Mouse (Mus musculus) midbrain, embryonic 11.5 days (tissue): Measurements from ENCODE around the gene Rbx1. TPM values are rescaled to one million over a fixed set of nuclear protein-coding genes. Genes with fewer than 3 reads are reported as not detected.
"Not testable (repeated sequence)": the region's sequence is repeated elsewhere in the genome, so short reads cannot be mapped to it uniquely, and the experiment has no call there.

Experiments used
- ATAC-seq: fragments of 200-750 bp; cut with Nextera tagmentation; 2 replicates; pipeline ENCODE4 v1.8.0; 2017; ENCODE audit warnings: moderate TSS enrichment, moderate library complexity; ENCODE audit not compliant: low FRiP score
- DNase-seq: peaks from one replicate; pipeline ENCODE4 v3.0.0; 2015; ENCODE audit warnings: low spot score; ENCODE audit errors: missing footprints
- H3K27ac ChIP-seq: fragments of 300-500 bp; sonication (generic); 2 replicates; pipeline ENCODE4 v1.5.1; 2014; ENCODE audit warnings: low read depth, low read length
- H3K27me3 ChIP-seq: fragments of 300-500 bp; sonication (generic); 2 replicates; pipeline ENCODE4 v1.6.1; 2014; ENCODE audit warnings: mild to moderate bottlenecking, low read length, moderate library complexity, mixed read lengths; ENCODE audit not compliant: control insufficient read depth, insufficient read depth
- H3K36me3 ChIP-seq: fragments of 300-500 bp; sonication (generic); 2 replicates; pipeline ENCODE4 v1.6.1; 2014; ENCODE audit warnings: mild to moderate bottlenecking, low read length, moderate library complexity, mixed read lengths; ENCODE audit not compliant: control insufficient read depth, insufficient read depth
- H3K4me1 ChIP-seq: fragments of 300-500 bp; sonication (generic); 2 replicates; pipeline ENCODE4 v1.6.1; 2014; ENCODE audit warnings: low read length; ENCODE audit not compliant: control insufficient read depth, insufficient read depth
- H3K4me2 ChIP-seq: fragments of 300-500 bp; sonication (generic); 2 replicates; pipeline ENCODE4 v1.6.1; 2014; ENCODE audit warnings: mild to moderate bottlenecking, moderate library complexity
- H3K4me3 ChIP-seq: fragments of 300-500 bp; sonication (generic); 2 replicates; pipeline ENCODE4 v1.5.1; 2014; ENCODE audit warnings: low read depth, low read length
- H3K9ac ChIP-seq: fragments of 300-500 bp; sonication (generic); 2 replicates; pipeline ENCODE4 v1.6.1; 2014; ENCODE audit warnings: low read length
- H3K9me3 ChIP-seq: fragments of 300-500 bp; sonication (generic); 2 replicates; pipeline ENCODE4 v1.6.1; 2016; ENCODE audit warnings: low read length; ENCODE audit not compliant: control insufficient read depth
- WGBS: fragments of 180-500 bp; shearing (Covaris S2); extraction: QIAGEN DNeasy Blood & Tissue Kit; methylation state at CpG from one replicate; pipeline ENCODE4 v1.1.7; 2014; 5-methylcytosine and 5-hydroxymethylcytosine counted together
- polyA plus RNA-seq: library from polyadenylated mRNA; unstranded; fragments of >200 nt; fragmentation: Nextera tagmentation; extraction: Ambion mirVana; gene quantifications from 2 replicates; pipeline ENCODE4 v1.2.1, GENCODE M21; 2014

The Rbx1 gene
- polyA plus RNA-seq, 1 experiment from 2014 or later, result 574 TPM

DNA sequence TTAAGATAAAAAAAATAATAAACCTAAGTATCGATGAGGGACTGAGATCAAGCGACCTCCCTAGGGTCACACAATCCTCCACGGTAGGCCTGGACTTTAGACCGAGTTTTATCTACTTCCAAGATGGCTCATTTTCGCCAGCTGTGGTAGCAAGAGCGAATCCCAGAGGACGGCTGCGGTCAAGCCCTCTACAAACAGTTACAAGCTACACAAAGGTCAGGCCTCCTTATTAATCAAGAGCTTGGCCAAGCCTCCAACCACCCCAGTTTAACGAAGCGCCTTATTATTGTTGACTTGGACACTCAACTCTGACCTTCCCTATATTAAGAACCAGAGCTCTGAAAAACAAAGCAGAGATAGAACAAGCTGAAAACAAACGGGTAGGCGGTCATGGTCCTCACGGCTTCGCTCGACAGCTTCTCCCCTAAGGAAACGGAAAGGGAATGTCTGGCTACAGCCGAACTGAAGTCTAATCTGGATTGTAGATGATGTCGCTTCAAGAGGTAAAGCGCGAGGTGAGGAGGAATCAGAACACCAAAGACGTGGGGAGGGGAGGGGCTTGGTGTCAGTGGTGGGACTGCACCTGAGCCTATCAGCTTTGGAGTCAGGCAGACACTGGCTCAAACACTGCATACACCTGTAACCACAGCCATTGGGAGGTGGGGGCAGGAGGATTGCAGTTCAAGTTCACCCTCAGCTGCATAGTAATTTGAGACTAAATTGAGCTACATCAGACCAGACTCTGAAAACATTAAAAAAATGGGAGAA lies 13.5 kb downstream of the Rbx1 start:
- no peak overlapping the region for H3K4me2 ChIP-seq
- ATAC-seq (no peak), DNase-seq (no peak)
- peaks cover 4% of the 10 kb centered on the region; the same call in 1 of the 2 replicates for H3K36me3 ChIP-seq
- no peak overlapping the region for H3K9ac ChIP-seq
- H3K4me1 ChIP-seq, result no peaks in the 10 kb centered on the region
- no peak overlapping the region for H3K4me3 ChIP-seq
- no peaks in the 10 kb centered on the region for H3K9me3 ChIP-seq
- H3K27me3 ChIP-seq, result no peaks in the 10 kb centered on the region
- H3K27ac ChIP-seq, result no peak overlapping the region
- WGBS, result 69% methylated on average over 21 of the region's 21 CpGs

DNA sequence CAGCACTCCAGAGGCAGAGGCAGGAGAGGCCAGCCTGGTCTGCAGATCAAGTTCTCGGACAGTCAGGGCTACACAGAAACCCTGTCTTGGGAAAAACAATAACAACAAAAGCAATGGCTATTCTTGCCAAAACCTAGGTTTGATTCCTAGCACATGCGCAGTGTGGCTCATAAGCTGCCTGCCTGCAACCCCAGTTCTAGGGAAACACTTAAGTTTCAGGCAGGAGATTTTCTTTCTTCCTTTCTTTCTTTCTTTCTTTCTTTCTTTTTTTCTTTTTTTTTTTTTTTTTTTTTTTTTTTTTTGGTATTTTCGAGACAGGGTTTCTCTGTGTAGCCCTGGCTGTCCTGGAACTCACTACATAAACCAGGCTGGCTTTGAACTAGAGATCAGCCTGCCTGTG lies 14.2 kb downstream of the Rbx1 start:
- not testable (repeated sequence) for ATAC-seq, H3K4me1 ChIP-seq, H3K27me3 ChIP-seq, H3K4me2 ChIP-seq, H3K9ac ChIP-seq, H3K36me3 ChIP-seq, H3K4me3 ChIP-seq, DNase-seq, H3K9me3 ChIP-seq, H3K27ac ChIP-seq
- WGBS, result 74% methylated on average over 3 of the region's 3 CpGs

DNA sequence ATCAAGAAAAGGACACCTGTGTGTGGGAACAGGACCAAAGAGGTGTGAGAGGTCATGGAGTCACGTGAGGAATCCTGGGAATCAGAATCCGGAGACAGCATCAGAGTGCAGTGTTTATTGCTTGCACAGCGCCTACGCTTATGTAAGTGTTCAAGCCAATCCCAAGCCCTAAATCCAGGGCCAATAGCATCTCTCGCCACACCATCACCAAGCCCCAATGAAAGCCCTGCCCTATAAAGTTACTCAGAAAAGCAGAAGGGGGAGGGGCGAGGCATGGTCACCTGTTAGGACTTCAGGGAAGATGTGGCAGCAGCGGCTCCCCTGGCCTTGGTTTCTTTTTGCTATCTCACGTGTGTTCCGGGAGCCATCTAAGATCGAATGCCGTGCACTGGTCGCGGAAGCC lies 14.9 kb downstream of the Rbx1 start:
- DNase-seq (peak; percentile 87), ATAC-seq (no peak)
- WGBS, result 19% methylated on average over 13 of the region's 13 CpGs
- Histone ChIP-seq H3K27ac (no peak overlapping the region), H3K9ac (no peak overlapping the region), H3K4me3 (no peak overlapping the region), H3K27me3 (no peaks in the 10 kb centered on the region), H3K36me3 (no peaks in the 10 kb centered on the region), H3K4me1 (no peaks in the 10 kb centered on the region), H3K4me2 (peak overlapping the region; percentile 23; the same call in 1 of the 2 replicates), H3K9me3 (no peaks in the 10 kb centered on the region)

DNA sequence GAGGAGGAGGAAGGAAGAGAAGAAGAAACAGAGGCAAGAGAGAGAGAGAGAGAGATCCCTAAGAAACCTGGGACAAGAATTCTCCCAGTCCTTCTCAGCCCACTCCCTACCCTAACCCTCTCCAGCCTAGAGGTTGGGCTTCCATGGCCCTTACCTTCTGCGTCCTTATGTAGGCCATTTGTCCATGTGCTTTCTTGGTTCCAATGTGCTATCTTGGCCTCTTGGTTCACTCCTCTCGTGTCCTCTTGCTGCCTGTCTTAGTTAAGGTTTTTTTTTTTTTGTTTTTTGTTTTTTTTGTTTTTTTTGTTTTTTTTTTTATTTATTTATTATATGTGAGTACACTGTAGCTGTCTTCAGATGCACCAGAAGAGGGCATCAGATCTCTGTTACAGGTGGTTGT lies 16.9 kb downstream of the Rbx1 start:
- no peaks in the 10 kb centered on the region for H3K9me3 ChIP-seq
- no peak overlapping the region for H3K9ac ChIP-seq
- WGBS, result 84% methylated on average over 2 of the region's 2 CpGs
- no peak overlapping the region for H3K4me2 ChIP-seq
- H3K4me3 ChIP-seq, result no peak overlapping the region
- no peaks in the 10 kb centered on the region for H3K36me3 ChIP-seq
- no peaks in the 10 kb centered on the region for H3K4me1 ChIP-seq
- no peaks in the 10 kb centered on the region for H3K27me3 ChIP-seq
- no peak for ATAC-seq
- DNase-seq, result no peak
- H3K27ac ChIP-seq, result no peak overlapping the region

GRCm38 (mm10) chr15:81483691-81484090 lies 17.6 kb downstream of the Rbx1 start:
- Histone ChIP-seq H3K9ac (no peak overlapping the region), H3K27me3 (no peaks in the 10 kb centered on the region), H3K9me3 (no peaks in the 10 kb centered on the region), H3K4me1 (no peaks in the 10 kb centered on the region), H3K4me3 (no peak overlapping the region), H3K4me2 (no peak overlapping the region), H3K36me3 (no peaks in the 10 kb centered on the region), H3K27ac (no peak overlapping the region)
- 89% methylated on average over 6 of the region's 6 CpGs for WGBS
- ATAC-seq, result no peak
- no peak for DNase-seq

DNA sequence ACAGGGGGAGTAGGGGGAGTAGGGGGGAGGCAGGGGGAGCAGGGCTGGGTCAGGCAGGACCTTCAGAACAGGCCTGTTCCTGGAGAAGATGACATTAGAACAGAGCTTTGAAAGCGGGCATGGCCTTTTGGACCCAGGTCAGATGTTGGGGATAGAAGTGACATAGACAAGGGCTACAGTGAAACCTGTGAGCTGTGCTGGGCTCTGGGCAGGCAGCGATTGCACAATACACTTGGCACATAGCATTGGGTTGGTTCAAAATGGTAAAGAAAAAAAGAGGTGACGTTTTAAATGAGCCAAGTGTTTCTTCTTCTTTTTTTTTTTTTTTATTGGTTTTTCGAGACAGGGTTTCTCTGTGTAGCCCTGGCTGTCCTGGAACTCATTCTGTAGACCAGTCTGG lies 19.4 kb downstream of the Rbx1 start:
- no peak overlapping the region for H3K4me2 ChIP-seq
- no peaks in the 10 kb centered on the region for H3K36me3 ChIP-seq
- DNase-seq (no peak), ATAC-seq (no peak)
- no peaks in the 10 kb centered on the region for H3K9me3 ChIP-seq
- H3K27me3 ChIP-seq, result no peaks in the 10 kb centered on the region
- H3K4me1 ChIP-seq, result no peaks in the 10 kb centered on the region
- H3K27ac ChIP-seq, result no peak overlapping the region
- no peak overlapping the region for H3K4me3 ChIP-seq
- WGBS, result 90% methylated on average over 4 of the region's 4 CpGs
- H3K9ac ChIP-seq, result no peak overlapping the region

GRCm38 (mm10) chr15:81503466-81503865 lies 37.4 kb downstream of the Rbx1 start:
- H3K36me3 ChIP-seq, result no peaks in the 10 kb centered on the region
- no peaks in the 10 kb centered on the region for H3K9me3 ChIP-seq
- no peaks in the 10 kb centered on the region for H3K4me1 ChIP-seq
- DNase-seq (no peak), ATAC-seq (no peak)
- no peak overlapping the region for H3K27ac ChIP-seq
- 83% methylated on average over 2 of the region's 2 CpGs for WGBS
- no peak overlapping the region for H3K9ac ChIP-seq
- H3K27me3 ChIP-seq, result no peaks in the 10 kb centered on the region
- H3K4me3 ChIP-seq, result no peak overlapping the region
- H3K4me2 ChIP-seq, result no peak overlapping the region

- Histone ChIP-seq H3K9me3 (no peaks in the 10 kb centered on the region), H3K27ac (no peak overlapping the region), H3K36me3 (no peaks in the 10 kb centered on the region), H3K9ac (no peak overlapping the region), H3K27me3 (no peaks in the 10 kb centered on the region), H3K4me3 (no peak overlapping the region), H3K4me2 (no peak overlapping the region), H3K4me1 (no peaks in the 10 kb centered on the region)
- ATAC-seq (no peak), DNase-seq (no peak)
- WGBS, result 87% methylated on average over 2 of the region's 2 CpGs
These were observed 37.9 kb downstream of the Rbx1 start for GRCm38 (mm10) chr15:81503995-81504394.

DNA sequence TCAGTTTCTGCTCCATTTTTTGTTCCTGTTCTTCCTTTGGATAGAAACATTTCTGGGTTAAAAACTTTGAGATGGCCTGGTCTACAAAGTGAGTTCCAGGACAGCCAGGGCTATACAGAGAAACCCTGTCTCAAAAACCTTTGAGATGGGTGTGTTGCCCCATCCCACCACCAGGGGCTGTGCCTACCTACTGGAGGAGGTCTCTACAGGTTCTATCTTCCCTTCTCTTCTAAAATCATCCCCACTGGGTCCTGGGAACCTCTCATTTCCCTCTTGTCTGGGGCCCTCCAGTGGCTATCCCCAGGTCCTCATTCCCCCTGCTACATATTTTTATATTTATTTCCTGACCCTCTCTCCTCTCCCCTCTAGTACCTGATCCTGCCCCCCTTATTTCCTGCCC lies 41.1 kb downstream of the Rbx1 start:
- no peak overlapping the region for H3K27ac ChIP-seq
- H3K9ac ChIP-seq, result no peak overlapping the region
- no peaks in the 10 kb centered on the region for H3K9me3 ChIP-seq
- no peak for ATAC-seq
- H3K4me2 ChIP-seq, result no peak overlapping the region
- H3K27me3 ChIP-seq, result no peaks in the 10 kb centered on the region
- no peaks in the 10 kb centered on the region for H3K4me1 ChIP-seq
- DNase-seq, result no peak
- H3K4me3 ChIP-seq, result no peak overlapping the region
- no peaks in the 10 kb centered on the region for H3K36me3 ChIP-seq
